Mouse (Mus musculus) monocyte, adult 5-6 weeks (primary cell): ENCODE results near the gene Wnt7b. TPM values are rescaled to one million over a fixed set of nuclear protein-coding genes. Genes with fewer than 3 reads are reported as not detected.

Source experiments
- ATAC-seq: fragments of 153-309, 156-312 bp; replicated peaks from 2 replicates; pipeline ENCODE4 v1.8.0; 2017; ENCODE audit warnings: mild to moderate bottlenecking; ENCODE audit not compliant: low TSS enrichment, insufficient number of reproducible peaks, severe bottlenecking, poor library complexity, low FRiP score
- total RNA-seq: library from RNA; stranded (forward); fragments of 200-1000, 200-491, 200-594 nt; gene quantifications from 3 replicates; pipeline ENCODE4 v1.2.3, GENCODE M21; 2017

Wnt7b gene
- total RNA-seq, 1 experiment from 2014 or later, result not detected

DNA sequence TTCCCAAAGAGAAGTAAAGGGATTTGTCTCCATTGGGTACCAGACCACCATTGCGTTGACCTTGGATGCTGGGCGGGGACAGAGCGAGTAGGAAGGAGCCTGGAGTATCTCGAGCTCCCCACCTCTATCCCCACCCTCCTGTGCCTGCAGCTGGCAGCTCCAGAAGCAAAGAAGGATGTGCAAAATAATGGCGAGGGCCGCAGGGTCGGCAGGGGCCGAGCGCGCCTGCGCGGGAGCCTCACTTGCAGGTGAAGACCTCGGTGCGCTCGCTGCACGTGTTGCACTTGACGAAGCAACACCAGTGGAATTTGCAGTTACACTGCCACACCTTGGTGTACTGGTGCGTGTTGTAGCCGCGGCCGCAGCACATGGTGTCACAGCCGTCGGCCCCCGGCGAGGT, 45.1 kb downstream of the Wnt7b start:
- no peak for ATAC-seq

DNA sequence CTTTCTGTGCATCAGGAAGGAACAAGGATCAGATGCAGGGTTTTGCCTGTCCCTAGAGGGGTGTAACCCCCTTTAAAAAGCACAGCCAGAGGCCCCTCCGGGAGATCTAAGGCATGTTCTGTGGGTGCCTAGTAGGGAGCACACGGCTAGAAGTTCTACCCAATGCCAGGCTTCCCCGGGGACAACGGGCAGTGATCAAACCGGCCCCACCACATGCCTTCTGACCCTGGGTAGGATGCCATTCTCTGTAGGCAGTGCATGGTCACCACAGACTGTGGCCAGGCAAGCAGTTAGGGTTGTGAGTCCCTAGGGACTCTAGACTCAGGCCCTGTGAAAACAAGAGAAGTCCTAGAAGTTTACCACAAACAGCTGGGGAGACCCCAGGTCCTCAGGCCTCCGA, 47.6 kb downstream of the Wnt7b start:
- ATAC-seq, result no peak

DNA sequence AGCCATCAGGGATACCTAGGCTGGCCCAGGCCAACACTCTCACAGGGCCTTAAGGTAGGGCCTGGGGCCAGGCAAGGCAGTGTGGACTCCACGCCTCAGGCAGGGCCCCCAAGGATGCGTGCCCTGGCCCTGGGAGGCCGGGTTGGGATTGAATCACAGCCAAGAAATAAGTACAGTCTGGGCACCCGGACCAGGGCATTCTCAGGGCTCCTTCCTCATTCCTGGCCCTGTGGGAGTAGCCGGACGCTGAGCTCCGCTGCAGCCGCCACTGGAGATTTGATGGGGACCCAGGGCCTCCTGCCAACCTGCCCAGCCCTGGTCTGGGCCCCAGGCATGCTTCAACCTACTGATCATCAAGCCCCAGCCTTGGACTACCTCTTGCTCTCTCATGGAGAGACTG, 48.1 kb downstream of the Wnt7b start:
- no peak for ATAC-seq

DNA sequence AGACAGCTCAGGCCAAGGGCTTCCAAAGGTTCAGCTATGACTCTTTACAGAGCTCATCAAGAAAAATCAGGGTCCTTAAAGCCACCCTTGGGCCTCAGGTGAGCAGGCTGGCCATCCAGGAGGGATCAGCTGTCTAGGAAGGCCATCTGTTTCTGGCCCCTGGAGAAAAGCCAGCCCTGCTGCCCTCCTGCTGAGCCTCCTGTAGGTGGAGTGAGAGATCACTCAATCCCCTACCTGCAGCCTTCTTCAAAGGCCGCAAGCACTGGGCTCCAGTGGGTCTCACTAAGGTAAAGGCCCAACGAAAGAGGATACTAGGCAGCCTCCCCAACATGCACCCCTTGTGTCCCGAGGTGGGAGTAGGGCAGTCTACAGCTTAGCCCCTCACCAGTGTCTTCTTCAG, 50.2 kb downstream of the Wnt7b start:
- ATAC-seq, result no peak

DNA sequence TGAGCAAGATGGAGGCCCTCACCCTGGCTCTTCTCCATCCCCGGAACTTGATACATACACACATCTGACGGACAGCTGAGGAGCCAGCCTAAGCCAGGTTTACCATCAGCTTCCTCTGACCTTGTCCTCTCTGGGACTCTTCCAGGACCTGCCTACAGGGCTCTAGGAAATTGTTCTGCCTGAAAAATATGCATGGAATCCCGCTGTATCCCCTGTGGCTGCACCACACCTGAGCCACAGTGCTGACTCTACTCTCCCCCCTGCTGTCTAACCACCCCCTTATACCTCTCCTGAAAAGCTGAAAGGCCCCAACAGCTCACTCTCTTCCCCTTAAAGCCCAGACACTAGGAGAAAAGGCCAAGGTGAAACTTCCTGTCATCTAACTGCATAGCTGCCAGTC, 52.4 kb downstream of the Wnt7b start:
- ATAC-seq, result no peak

DNA sequence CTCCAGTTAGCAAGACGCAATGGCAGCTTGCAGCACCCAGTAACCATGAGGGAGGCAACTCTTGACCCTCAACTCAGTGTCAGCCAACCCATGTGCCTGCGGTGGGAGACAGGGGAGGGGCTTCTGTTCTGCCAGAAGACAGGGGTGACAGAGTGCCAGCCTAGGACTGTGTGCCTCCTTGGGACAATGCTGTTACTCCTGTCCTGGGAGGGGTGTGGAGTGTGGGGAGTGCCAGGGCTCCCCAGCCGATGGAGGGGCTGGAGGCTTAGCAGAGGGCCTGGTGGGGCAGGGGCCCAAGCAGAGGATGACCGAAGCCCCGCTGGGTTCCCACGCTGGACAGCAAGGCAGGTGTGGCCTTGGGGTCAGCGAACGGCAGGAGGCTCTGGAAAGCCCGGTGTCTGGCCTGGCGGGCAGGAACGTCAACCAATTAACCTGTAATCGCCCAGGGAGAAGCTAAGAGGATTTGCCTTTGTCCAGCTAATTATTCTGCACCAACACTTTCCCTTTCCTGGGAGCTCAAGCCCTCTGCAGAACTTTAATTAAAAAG, 57.8 kb downstream of the Wnt7b start:
- no peak for ATAC-seq

DNA sequence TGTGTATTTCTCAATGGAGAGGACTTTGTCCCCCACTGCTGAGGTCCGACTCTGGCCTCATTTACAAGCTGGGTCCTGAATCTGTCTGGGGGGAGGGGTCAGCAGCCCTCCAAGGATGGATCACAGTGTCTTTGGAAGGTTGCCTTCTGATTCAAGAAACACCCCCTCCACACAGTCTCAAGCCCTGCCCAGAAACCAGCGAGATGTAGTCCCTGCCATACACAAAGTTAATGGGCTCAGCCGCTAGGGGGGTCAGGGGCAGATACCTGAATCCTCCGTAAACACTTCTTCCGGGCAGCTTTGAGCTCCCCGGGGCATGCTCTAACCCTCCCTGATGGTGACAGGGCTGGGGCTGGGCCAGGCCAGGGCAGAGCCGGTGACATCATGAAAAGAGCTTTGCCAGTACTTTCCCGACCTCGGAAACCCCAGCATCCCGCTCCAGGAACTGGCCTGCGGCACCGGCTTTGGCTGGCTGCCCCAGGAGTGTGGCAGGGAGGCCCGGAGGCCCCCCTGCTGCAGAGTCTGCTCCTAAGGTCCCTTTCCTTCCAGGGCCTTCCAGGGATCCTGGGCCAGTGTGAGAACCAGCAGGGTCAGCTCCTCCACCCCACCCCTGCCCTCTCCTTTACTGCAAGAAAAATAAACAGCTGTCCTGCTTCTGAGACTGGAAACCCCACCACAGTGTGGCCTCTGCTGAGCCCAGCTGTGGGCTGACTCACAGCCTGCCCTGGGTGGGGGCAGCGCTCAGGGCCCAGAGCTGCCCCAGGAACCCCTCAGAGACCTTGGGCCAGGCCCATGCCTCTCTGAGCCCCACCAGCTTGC, 58.9 kb downstream of the Wnt7b start:
- no peak for ATAC-seq

DNA sequence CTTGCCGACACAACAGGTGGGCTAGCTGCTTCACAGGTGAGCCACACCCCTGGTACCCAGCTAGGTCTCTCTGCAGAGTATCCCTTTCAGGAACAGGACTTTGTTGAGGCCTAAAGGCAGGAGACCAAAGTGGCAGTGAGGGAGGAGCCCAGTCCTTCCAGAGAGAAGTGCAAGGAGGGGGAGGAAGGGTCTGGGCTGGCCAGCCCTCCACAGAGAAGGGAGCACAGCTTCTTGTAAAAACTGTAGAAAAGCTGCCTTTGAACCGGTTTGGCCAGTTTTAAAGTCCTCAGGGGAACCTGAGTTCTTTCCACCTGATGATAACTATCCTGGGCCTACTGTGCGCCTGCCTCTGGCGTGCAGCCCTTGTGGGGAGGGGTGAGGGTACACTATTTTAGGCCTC, 62.8 kb downstream of the Wnt7b start:
- ATAC-seq, result no peak

DNA sequence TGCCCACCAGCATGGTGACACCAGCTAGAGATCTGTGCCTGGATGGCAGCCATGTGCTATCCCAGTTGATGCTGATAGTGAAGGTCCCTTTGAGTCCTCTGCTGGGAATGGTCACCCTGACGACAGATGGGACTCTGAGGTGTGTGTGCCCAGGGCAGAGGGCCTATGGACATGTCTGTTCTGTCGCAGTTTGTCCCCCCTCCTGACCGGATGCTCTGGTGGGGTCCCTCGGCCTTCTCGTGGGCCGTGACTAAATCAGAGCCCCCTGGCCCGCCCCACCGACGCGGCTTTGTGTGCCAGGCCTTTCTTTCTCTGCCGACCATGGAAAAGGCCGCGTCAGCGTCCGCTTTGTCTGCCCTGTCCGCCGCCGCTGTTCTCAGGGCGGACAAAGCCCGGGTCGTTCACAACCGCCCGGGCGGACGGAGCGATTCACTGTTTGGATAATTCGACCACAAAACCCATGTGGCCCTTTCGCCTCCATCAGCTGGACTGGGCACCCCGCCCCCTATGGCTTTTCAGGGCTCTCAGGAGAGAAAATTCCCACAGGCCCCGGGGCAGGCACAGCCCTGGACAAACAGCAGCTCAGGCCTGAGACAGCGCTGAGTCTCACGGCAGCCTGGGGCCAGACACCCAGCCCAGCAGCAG, 74.8 kb downstream of the Wnt7b start:
- ATAC-seq, result no peak

DNA sequence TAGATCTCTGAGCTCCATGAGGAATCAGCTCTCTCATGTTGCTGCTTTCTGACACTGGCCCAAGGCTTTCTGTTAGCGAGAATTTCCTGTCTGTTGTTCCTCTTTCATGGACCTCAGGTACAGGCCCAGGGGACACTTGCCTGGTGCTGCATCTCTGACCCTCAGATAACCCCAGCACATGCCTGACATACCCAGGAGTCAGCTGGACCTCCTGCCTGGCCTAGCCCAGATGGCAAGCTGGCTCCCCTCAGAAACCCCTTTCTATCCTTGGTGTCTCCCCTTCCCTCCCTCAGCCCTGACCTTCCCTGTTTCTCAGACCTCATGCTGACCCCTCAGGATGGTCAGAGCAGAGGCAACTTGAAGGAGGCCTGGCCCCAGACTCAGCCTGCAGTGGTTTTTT, 75.6 kb downstream of the Wnt7b start:
- ATAC-seq, result no peak

DNA sequence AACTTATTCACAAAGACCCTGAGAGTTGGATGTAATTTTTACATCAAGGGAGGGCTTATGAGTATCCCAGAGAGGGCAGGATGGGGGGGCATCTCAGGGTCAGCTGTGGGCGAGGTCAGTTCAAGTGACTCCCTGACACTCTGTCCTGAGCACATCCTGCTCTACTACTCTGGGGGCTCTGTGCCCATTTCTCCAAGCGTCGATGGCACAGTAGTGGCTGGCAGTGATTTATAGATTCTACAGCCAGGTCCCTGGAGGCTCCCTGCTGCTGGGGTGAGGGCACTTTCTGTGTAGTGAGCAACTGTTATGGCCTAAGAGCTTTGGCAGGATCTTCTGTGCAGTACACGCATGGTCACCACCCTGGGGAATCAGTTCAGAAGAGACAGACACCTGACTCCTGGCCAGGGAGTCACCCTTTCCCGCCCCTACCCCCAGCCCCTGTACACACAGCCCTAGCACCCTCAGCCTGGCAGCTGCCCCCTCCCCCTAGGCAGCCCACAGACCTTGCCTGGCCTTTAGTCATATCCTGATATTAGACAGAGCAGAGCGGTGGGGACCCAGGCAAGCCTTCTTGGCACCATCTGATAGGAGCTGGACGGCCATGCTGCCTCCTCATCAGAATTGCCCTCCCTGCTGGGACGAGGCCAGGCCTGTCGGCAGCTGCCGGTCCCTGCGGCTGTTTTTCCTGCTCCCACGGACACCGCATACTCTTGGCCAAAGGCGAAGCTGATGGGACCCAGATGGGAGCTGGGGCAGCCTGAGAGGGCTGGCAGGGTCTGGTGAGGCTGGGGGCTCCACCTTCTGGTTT, 77.0 kb downstream of the Wnt7b start:
- no peak for ATAC-seq

DNA sequence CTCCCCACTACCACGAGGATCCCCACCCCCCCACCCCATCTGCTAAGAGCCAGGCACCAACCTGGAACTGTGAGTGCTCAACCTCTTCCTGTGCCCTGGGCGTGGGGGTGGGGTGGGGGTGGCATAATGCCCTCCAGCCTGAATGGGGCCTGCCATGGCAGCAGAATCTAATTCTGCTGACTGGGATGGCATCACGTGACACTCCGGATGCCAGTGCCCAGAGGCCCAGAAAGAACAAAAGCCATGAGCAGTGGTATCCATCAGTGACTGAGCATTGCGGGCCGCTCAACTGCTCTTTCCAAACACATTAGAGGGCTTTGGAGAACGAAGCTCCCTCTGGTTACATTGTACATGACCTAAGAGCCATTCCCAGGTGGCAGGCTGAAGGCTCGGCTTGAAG, 79.1 kb downstream of the Wnt7b start, which contains the start of gene 7530416G11Rik:
TSS of gene 7530416G11Rik (minus strand) at position 101 of the 400 bp plus-strand sequence.
- ATAC-seq, result no peak

DNA sequence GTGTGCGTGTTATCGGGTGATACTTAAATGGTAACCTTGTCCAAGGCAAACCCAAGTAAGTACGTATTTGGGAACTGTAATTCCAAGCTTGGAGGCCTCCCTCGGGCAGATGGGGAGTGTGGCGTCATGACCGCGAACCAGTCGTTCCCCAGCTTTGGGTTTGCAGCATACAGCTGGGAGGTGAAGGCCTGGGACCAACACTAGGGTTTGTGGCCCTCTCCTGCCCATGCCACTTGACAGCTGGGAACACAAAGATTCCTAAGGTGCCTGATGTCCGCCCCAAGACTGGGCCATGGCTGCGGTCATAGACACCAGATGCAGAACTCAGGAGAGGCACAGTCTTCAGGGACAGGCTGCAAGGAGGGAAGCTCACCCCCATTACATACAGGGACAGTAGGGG, 82.0 kb downstream of the Wnt7b start:
- ATAC-seq, result no peak

DNA sequence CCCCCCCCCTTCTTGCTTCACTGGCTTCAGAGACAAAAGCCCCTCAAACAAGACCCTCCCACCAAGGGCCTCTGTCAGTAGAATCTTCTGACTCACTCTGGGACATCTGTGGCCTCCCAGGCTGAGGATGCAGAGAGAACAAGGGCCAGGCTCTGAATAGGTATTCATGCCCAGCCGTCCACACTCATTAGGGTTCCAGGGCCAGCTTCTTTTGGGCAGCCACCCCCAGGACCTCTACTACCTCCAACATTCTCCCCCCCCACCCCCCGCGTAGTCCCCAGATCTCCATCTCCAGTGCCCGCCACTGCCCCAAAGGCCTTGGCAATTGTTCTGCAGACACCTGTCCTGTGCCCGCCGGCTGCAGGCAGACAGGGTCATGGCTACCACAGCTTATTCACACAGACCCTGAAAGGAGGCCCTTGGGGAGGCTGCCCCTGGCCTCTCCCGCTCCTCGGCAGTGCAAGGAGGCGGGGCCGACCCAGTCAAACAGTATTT, 84.2 kb downstream of the Wnt7b start:
- ATAC-seq, result no peak

DNA sequence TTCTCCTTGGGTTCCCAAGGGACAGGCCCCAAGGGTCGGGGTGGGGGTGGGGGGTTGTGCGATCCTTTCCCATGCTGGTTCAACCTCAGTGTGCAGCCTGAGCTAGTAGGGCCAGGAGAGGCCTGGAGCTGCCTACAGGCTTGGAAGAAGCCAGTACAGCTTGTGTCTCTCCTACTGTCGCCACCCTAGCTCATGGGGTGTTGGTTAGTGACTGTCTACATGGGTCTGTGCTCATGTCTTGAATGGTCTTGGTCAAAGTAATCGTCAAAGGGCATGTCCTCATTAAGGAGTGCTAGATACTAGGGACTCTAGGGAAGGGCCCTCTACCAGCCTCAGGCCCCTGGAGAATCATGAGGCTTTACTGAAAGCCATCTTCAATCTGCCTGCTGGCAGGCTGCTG, 84.7 kb downstream of the Wnt7b start:
- no peak for ATAC-seq

DNA sequence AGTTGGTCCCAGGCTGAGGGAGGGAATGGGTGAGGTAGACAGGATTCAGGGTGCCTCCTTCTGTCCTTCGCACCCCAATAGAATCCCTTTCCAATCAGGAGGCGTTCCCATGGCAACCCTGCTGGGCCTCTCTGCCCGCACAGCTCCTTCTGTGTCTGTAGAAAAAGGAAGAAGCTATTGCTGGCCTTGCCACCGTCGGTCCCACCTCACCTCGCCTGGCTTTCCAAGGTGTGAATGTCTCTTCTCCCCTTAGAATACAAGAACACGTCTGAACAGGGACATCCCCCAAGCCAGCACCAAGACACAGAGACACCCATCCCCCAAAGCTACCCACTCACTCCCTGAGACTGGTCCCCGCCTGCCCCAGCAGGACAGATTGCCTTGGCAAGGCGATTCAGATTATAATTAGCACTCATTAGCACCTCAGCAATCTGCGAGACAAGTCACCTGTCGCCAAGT, 88.1 kb downstream of the Wnt7b start:
- ATAC-seq, result no peak

DNA sequence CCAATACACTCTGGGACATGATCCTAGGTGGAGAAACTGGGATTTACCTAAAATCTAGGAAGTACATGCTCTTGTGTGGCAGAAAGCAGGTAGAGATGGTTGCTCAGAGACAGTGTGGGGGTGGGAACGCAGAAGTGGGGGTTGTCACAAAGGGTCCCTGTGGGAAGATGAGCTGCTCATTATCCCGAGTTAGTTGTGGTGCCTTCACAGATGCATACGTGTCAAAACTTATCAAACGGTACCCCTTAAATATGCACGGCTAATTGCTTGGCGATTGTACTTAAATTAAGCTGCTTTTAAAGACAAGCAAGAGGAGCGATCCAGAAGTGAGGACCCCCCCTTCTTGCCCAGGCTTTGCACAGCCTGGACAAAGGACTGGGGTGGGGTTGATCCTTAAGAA, 92.5 kb downstream of the Wnt7b start:
- no peak for ATAC-seq

DNA sequence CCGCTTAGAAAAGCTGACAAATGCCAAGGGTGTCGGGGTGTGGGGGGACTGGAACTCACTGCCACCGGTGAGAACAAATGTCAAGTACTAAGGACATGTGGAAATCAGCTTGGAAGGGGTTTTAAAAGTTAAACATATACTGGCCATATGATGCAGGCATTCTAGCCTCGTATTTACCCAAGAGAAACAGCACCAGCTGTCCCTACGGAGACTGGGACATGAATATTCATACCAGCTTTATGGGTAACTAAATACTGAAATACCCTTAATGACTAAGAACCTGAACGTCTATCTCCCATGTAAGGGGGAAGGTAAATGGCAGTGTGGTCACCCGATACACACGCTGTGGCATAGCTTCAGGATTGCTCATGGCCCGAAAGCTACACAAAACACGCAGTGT, 93.4 kb downstream of the Wnt7b start:
- no peak for ATAC-seq
